Mouse (Mus musculus) bone marrow macrophage, adult 2 months (primary cell): ENCODE measurements around the gene Doc2a. TPM values are rescaled to one million over a fixed set of nuclear protein-coding genes. Genes with fewer than 3 reads are reported as not detected.
"Not testable (repeated sequence)": the region's sequence is repeated elsewhere in the genome, so short reads cannot be mapped to it uniquely, and the experiment has no call there.

Experiments used
- H3K27ac ChIP-seq: 2 replicates; pipeline ENCODE4 v1.5.1; 2012; ENCODE audit warnings: low read depth, low read length; ENCODE audit not compliant: insufficient read depth
- H3K4me1 ChIP-seq: 2 replicates; pipeline ENCODE4 v1.6.1; 2012; ENCODE audit warnings: low read length; ENCODE audit not compliant: control insufficient read depth, insufficient read depth
- H3K4me3 ChIP-seq: 2 replicates; pipeline ENCODE4 v1.5.1; 2012; ENCODE audit warnings: mild to moderate bottlenecking, low read length, moderate library complexity; ENCODE audit not compliant: insufficient read depth
- CTCF ChIP-seq: IDR thresholded peaks from 2 replicates; pipeline ENCODE4 v1.5.1; 2012; ENCODE audit warnings: low read depth, mild to moderate bottlenecking, low read length, moderate library complexity
- POLR2A ChIP-seq: IDR thresholded peaks from 2 replicates; pipeline ENCODE4 v1.6.1; 2012; ENCODE audit warnings: mild to moderate bottlenecking, low read depth, low read length, borderline replicate concordance
- polyA plus RNA-seq: library from polyadenylated mRNA; stranded (reverse); fragments of >200 nt; gene quantifications from 2 replicates; pipeline ENCODE4 v1.2.4, GENCODE M21; 2012; ENCODE audit not compliant: missing spikeins, insufficient read depth, insufficient read length

Doc2a gene
- polyA plus RNA-seq, 1 experiment = not detected

DNA sequence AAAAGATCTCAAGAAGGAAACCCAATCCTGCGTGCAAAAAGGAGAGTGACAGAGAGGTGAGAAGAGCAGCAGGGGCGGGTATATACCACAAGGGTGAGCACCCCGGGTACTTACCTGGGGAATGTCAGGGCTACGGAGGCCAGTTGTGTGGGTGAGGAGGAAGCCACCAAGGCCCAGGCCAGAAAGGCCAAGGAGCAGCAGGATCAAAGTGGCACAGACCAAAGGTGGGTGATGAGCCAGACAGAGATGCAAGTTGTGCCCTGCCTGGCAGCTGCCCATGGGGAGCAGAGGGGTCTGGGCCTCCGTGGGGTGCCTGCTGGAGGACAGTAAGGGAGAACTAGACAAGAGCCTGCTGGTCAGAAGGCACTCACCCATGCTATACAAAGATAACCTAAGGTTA, 49.7 kb downstream of the Doc2a start:
- Histone ChIP-seq H3K4me1 (peaks cover 23% of the 10 kb centered on the region), H3K4me3 (peak overlapping the region; percentile 53), H3K27ac (peak overlapping the region; percentile 90)
- TF ChIP-seq POLR2A = no peak
- no peak for TF ChIP-seq CTCF

GRCm38 (mm10) chr7:126897390-126898101, 50.3 kb downstream of the Doc2a start:
- Histone ChIP-seq H3K27ac (peak overlapping the region; percentile 90), H3K4me1 (peaks cover 23% of the 10 kb centered on the region), H3K4me3 (peak overlapping the region; percentile 75)
- TF ChIP-seq CTCF (no peak), POLR2A (no peak)

GRCm38 (mm10) chr7:126898102-126898990, 51.1 kb downstream of the Doc2a start:
- no peak for TF ChIP-seq CTCF
- no peak for TF ChIP-seq POLR2A
- Histone ChIP-seq H3K4me1 (peaks cover 23% of the 10 kb centered on the region), H3K4me3 (peak overlapping the region; percentile 75), H3K27ac (peak overlapping the region; percentile 87)

DNA sequence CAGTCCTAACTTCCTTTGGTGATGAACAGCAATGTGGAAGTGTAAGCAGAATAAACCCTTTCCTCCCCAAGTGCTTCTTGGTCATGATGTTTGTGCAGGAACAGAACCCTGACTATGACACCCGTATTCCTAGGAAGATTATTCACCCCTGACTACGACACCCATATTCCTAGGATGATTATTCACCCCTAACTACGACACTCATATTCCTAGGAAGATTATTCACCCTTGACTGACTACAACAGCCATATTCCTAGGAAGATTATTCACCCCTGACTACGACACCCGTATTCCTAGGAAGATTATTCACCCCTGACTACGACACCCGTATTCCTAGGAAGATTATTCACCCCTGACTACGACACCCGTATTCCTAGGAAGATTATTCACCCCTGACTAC, 52.6 kb downstream of the Doc2a start:
- H3K27ac ChIP-seq = not testable (repeated sequence)
- H3K4me1 ChIP-seq = peaks cover 17% of the 10 kb centered on the region

More for the DNA sequence above, 52.6 kb downstream of the Doc2a start:
- not testable (repeated sequence) for H3K4me3 ChIP-seq

Other genes starting within 250 kb of the Doc2a start
- gene Nupr1, start 216.6 kb upstream of the Doc2a start, polyA plus RNA-seq = 34.9 and 41.2 TPM in 2 replicates
- 28.6 and 31.7 TPM in 2 replicates for gene Sgf29, start 198.1 kb upstream of the Doc2a start, polyA plus RNA-seq
- gene Sult1a1, start 171.0 kb upstream of the Doc2a start, polyA plus RNA-seq = 42.3 and 56.8 TPM in 2 replicates
- 62.1 and 63.7 TPM in 2 replicates for gene Bola2, start 152.0 kb upstream of the Doc2a start, polyA plus RNA-seq
- gene Slx1b, start 151.6 kb upstream of the Doc2a start, polyA plus RNA-seq = 8.4 and 11.6 TPM in 2 replicates
- 622 and 668 TPM in 2 replicates for gene Coro1a, start 139.6 kb upstream of the Doc2a start, polyA plus RNA-seq
- 331 and 390 TPM in 2 replicates for gene Mapk3, start 87.8 kb upstream of the Doc2a start, polyA plus RNA-seq
- 20.8 and 27.0 TPM in 2 replicates for gene Gdpd3, start 81.1 kb upstream of the Doc2a start, polyA plus RNA-seq
- gene Ypel3, start 70.5 kb upstream of the Doc2a start, polyA plus RNA-seq = 392 and 412 TPM in 2 replicates
- gene Tbx6, start 65.9 kb upstream of the Doc2a start, polyA plus RNA-seq = 1.9 and 2.8 TPM in 2 replicates
- gene Ppp4c, start 54.9 kb upstream of the Doc2a start, polyA plus RNA-seq = 153 and 164 TPM in 2 replicates
- gene Fam57b, start 49.7 kb upstream of the Doc2a start, polyA plus RNA-seq = 0.74 and 0.85 TPM in 2 replicates
- gene 4930451I11Rik, start 15.8 kb upstream of the Doc2a start, polyA plus RNA-seq = not detected in 2 replicates
- gene Hirip3, start 14.6 kb downstream of the Doc2a start, polyA plus RNA-seq = 32.0 and 33.5 TPM in 2 replicates
- 67.0 and 72.6 TPM in 2 replicates for gene Ino80e, start 15.0 kb downstream of the Doc2a start, polyA plus RNA-seq
- gene Taok2, start 37.3 kb downstream of the Doc2a start, polyA plus RNA-seq = 58.5 and 66.8 TPM in 2 replicates
- 74.2 and 75.9 TPM in 2 replicates for gene Tmem219, start 75.5 kb downstream of the Doc2a start, polyA plus RNA-seq
- 16.2 and 17.5 TPM in 2 replicates for gene Kctd13, start 81.5 kb downstream of the Doc2a start, polyA plus RNA-seq
- not detected in 2 replicates for gene Asphd1, start 102.2 kb downstream of the Doc2a start, polyA plus RNA-seq
- 1.6 and 2.6 TPM in 2 replicates for gene Sez6l2, start 103.1 kb downstream of the Doc2a start, polyA plus RNA-seq
- 112 and 118 TPM in 2 replicates for gene Cdipt, start 128.5 kb downstream of the Doc2a start, polyA plus RNA-seq
- gene Cdiptos, start 128.7 kb downstream of the Doc2a start, polyA plus RNA-seq = 7.3 and 7.4 TPM in 2 replicates
- 95.9 and 96.2 TPM in 2 replicates for gene Mvp, start 167.2 kb downstream of the Doc2a start, polyA plus RNA-seq
- gene Pagr1b, start 169.1 kb downstream of the Doc2a start, polyA plus RNA-seq = 9.2 and 17.6 TPM in 2 replicates
- gene Pagr1a, start 169.9 kb downstream of the Doc2a start, polyA plus RNA-seq = 20.3 and 22.2 TPM in 2 replicates
- 31.3 and 44.3 TPM in 2 replicates for gene Gm42742, start 173.7 kb downstream of the Doc2a start, polyA plus RNA-seq
- 2.8 TPM in 1 of 2 replicates, not detected in the other for gene Prrt2, start 173.8 kb downstream of the Doc2a start, polyA plus RNA-seq
- gene Maz, start 179.6 kb downstream of the Doc2a start, polyA plus RNA-seq = 161 and 164 TPM in 2 replicates
- gene Kif22, start 195.1 kb downstream of the Doc2a start, polyA plus RNA-seq = 40.8 and 48.5 TPM in 2 replicates
- gene Zg16, start 239.9 kb downstream of the Doc2a start, polyA plus RNA-seq = not detected in 2 replicates
- gene AI467606, start 243.9 kb downstream of the Doc2a start, polyA plus RNA-seq = 41.2 and 41.4 TPM in 2 replicates